Mouse (Mus musculus) heart, adult 2 months (tissue): ENCODE measurements at regions not wholly inside any gene's neighbourhood (a gene's known extent, or its start where the extent isn't known, plus 50 kb on each side); places are given as distances from the start of the nearest gene placed in this dataset.

Experiments used
- CTCF ChIP-seq: fragments of 200-600 bp; IDR thresholded peaks from 2 replicates; pipeline ENCODE4 v1.8.1; 2022; ENCODE audit warnings: antibody characterized with exemption, mild to moderate bottlenecking, moderate library complexity
- EP300 ChIP-seq: fragments of 200-500 bp; IDR thresholded peaks from 2 replicates; pipeline ENCODE4 v1.6.1; 2011; ENCODE audit warnings: low read depth, low read length, control low read depth; ENCODE audit not compliant: insufficient read depth

GRCm38 (mm10) chr10:19141481-19141880, 126.0 kb upstream of the Tnfaip3 start:
- TF ChIP-seq EP300 (no peak), CTCF (no peak)
